In genomic region chr12:79929846-79930245, GRCm38 (mm10) we compare ENCODE assay signal across 15 mouse cellular contexts.
A peak's percentile ranks its signal among the peaks of the same experiment; 100 is the strongest.
DNase-seq lines count a peak whose midpoint lies in the region; ATAC-seq and TF ChIP-seq lines count a peak whose summit lies in the region.
"Had no signal": no experiment of that assay in that cellular context is flagged by ENCODE, and none has a peak within 500 bp of the region (broad histone marks: within the 10 kb centered on the region; RNA-seq: fewer than 3 reads in every experiment).

No protein-coding gene starts in this region.

- no peak overlapping the region for H3K4me3 ChIP-seq in heart, embryonic 15.5 days
- no peak overlapping the region for H3K4me3 ChIP-seq in lung, embryonic 16.5 days (ENCODE audit: low read length)
- H3K4me3 ChIP-seq in lung, adult 2 months (replicated peaks; ENCODE audit: extremely low read depth, low read depth, low read length): no peak overlapping the region
- no peak overlapping the region for H3K4me3 ChIP-seq in embryonic facial prominence, embryonic 14.5 days (ENCODE audit: low read depth, low read length)
- H3K4me3 ChIP-seq in limb, embryonic 13.5 days: no peak overlapping the region
- H3K4me3 ChIP-seq: erythroblast, embryonic 14.5 days; midbrain, embryonic 12.5 days had no signal

- no peak overlapping the region for H3K9ac ChIP-seq in heart, embryonic 15.5 days
- H3K9ac ChIP-seq in lung, embryonic 16.5 days (ENCODE audit: low read length): peak overlapping the region; percentile 30; the same call in 1 of the 2 replicates
- 0 out of 2 replicates have a peak overlapping the region, but pooled peaks have one; percentile 25 for H3K9ac ChIP-seq in embryonic facial prominence, embryonic 14.5 days (ENCODE audit: low read depth, low read length)
- H3K9ac ChIP-seq in limb, embryonic 13.5 days: no peak overlapping the region
- H3K9ac ChIP-seq: liver, postnatal 0 days; midbrain, embryonic 12.5 days had no signal

- TF ChIP-seq CTCF in lung, adult 2 months (IDR thresholded peaks at IDR 0.05; ENCODE audit: insufficient read depth, low read length): no peak

- no peak for TF ChIP-seq POLR2A in lung, adult 2 months (IDR thresholded peaks at IDR 0.05; ENCODE audit: borderline replicate concordance, extremely low read depth, low read depth, low read length)

- H3K36me3 ChIP-seq in heart, embryonic 15.5 days: no peaks in the 10 kb centered on the region
- H3K36me3 ChIP-seq in lung, embryonic 16.5 days (ENCODE audit: control insufficient read depth, insufficient read depth, low read length): no peaks in the 10 kb centered on the region
- H3K36me3 ChIP-seq in embryonic facial prominence, embryonic 14.5 days (ENCODE audit: control insufficient read depth, insufficient read depth, low read length): no peaks in the 10 kb centered on the region
- H3K36me3 ChIP-seq in limb, embryonic 13.5 days: no peaks in the 10 kb centered on the region
- H3K36me3 ChIP-seq: midbrain, embryonic 12.5 days had no signal

- no peaks in the 10 kb centered on the region for H3K9me3 ChIP-seq in heart, embryonic 15.5 days (replicated peaks)
- no peaks in the 10 kb centered on the region for H3K9me3 ChIP-seq in lung, embryonic 16.5 days (ENCODE audit: control insufficient read depth, low read length)
- no peaks in the 10 kb centered on the region for H3K9me3 ChIP-seq in embryonic facial prominence, embryonic 14.5 days (ENCODE audit: control insufficient read depth, low read length)
- H3K9me3 ChIP-seq in limb, embryonic 13.5 days: no peaks in the 10 kb centered on the region
- H3K9me3 ChIP-seq: midbrain, embryonic 12.5 days had no signal

- peak overlapping the region; percentile 67 for H3K27ac ChIP-seq in heart, embryonic 15.5 days
- peak overlapping the region; percentile 96 for H3K27ac ChIP-seq in lung, embryonic 16.5 days (ENCODE audit: low read length)
- H3K27ac ChIP-seq in embryonic facial prominence, embryonic 14.5 days (replicated peaks; ENCODE audit: low read depth, low read length): peak overlapping the region; percentile 96
- peak overlapping the region; percentile 95 for H3K27ac ChIP-seq in limb, embryonic 13.5 days

- H3K4me2 ChIP-seq in heart, embryonic 15.5 days: no peak overlapping the region
- H3K4me2 ChIP-seq in lung, embryonic 16.5 days (ENCODE audit: low read depth, low read length): no peak overlapping the region
- no peak overlapping the region; the same call in 1 of the 2 replicates for H3K4me2 ChIP-seq in embryonic facial prominence, embryonic 14.5 days (ENCODE audit: low read depth, low read length)
- no peak overlapping the region for H3K4me2 ChIP-seq in limb, embryonic 13.5 days (replicated peaks)
- H3K4me2 ChIP-seq: midbrain, embryonic 12.5 days had no signal

- DNase-seq in heart, postnatal 14 days: no peak
- DNase-seq in lung, adult 2 months: no peak
- peak; percentile 75 for DNase-seq in embryonic facial prominence, embryonic 14.5 days (ENCODE audit: low spot score)
- DNase-seq in spleen, adult 18-20 months: no peak
- no peak for DNase-seq in ovary, postnatal 36 days (ENCODE audit: low spot score)
- DNase-seq: cerebellum, postnatal 25 days; gastrocnemius, postnatal 14 days; liver, postnatal 0 days; right cerebral cortex, postnatal 25 days had no signal

- WGBS in heart, embryonic 15.5 days: 83% methylated on average over 6 of the region's 6 CpGs
- WGBS in lung, embryonic 16.5 days: 47% methylated on average over 6 of the region's 6 CpGs
- 59% methylated on average over 6 of the region's 6 CpGs for WGBS in lung, adult 2 months
- 64% methylated on average over 6 of the region's 6 CpGs for WGBS in embryonic facial prominence, embryonic 14.5 days
- WGBS in limb, embryonic 13.5 days: 45% methylated on average over 6 of the region's 6 CpGs

- no peak for ATAC-seq in heart, embryonic 15.5 days (replicated peaks; ENCODE audit: insufficient number of reproducible peaks, insufficient read depth, low FRiP score, low read depth)
- no peak for ATAC-seq in lung, embryonic 16.5 days (ENCODE audit: low read depth)
- no peak for ATAC-seq in embryonic facial prominence, embryonic 14.5 days (ENCODE audit: low read depth)
- ATAC-seq in limb, embryonic 13.5 days (ENCODE audit: low FRiP score, low read depth): no peak
- ATAC-seq: hindbrain, postnatal 0 days; liver, postnatal 0 days had no signal

- no peaks in the 10 kb centered on the region for H3K27me3 ChIP-seq in heart, embryonic 15.5 days
- H3K27me3 ChIP-seq in lung, embryonic 16.5 days (ENCODE audit: control insufficient read depth, insufficient read depth, low read depth, low read length): no peaks in the 10 kb centered on the region
- no peaks in the 10 kb centered on the region for H3K27me3 ChIP-seq in embryonic facial prominence, embryonic 14.5 days (replicated peaks; ENCODE audit: control insufficient read depth, insufficient read depth, low read length)
- no peaks in the 10 kb centered on the region for H3K27me3 ChIP-seq in limb, embryonic 13.5 days
- H3K27me3 ChIP-seq: midbrain, embryonic 12.5 days had no signal

- intact Hi-C loops in heart, postnatal 14 days (cut with DNase I): loop anchor here (2.0 kb wide), 2 partner anchors 173 to 181 kb away; no protein-coding TSS in a partner anchor

- peaks cover 49% of the 10 kb centered on the region for H3K4me1 ChIP-seq in heart, embryonic 15.5 days (replicated peaks)
- peaks cover 66% of the 10 kb centered on the region for H3K4me1 ChIP-seq in lung, embryonic 16.5 days (replicated peaks; ENCODE audit: control insufficient read depth, insufficient read depth, low read length)
- peaks cover 17% of the 10 kb centered on the region for H3K4me1 ChIP-seq in lung, adult 2 months (ENCODE audit: control insufficient read depth, insufficient read depth, low read length)
- H3K4me1 ChIP-seq in embryonic facial prominence, embryonic 14.5 days (ENCODE audit: control insufficient read depth, insufficient read depth, low read length): peaks cover 65% of the 10 kb centered on the region
- H3K4me1 ChIP-seq in limb, embryonic 13.5 days: peaks cover 71% of the 10 kb centered on the region

Comparison
In these comparisons a context has a peak if more than half of its experiments do, and no peak if none do; other contexts are left out.
1. H3K9ac ChIP-seq: peak in lung, embryonic 16.5 days (single experiment) and embryonic facial prominence, embryonic 14.5 days (single experiment); none in heart, embryonic 15.5 days (single experiment) and limb, embryonic 13.5 days (single experiment).
2. Peak in every context shown above with its lines, with median percentiles within 50 percentile points of each other: H3K27ac ChIP-seq.